Mouse (Mus musculus): Measurements from ENCODE around the gene Smim26. TPM values are rescaled to one million over a fixed set of nuclear protein-coding genes. Genes with fewer than 3 reads are reported as not detected.
"Not testable (repeated sequence)": the region's sequence is repeated elsewhere in the genome, so short reads cannot be mapped to it uniquely, and the experiment has no call there.

Smim26 gene
- 40.8 and 59.0 TPM in 2 replicates for polyA plus RNA-seq (2015; fragmentation: Nextera tagmentation; extraction: Ambion mirVana)

GRCm38 (mm10) chr2:144593951-144594651 lies at the start of gene Smim26:
Gene Smim26 (plus strand): TSS chr2:144594054.
- peak within 1 kb of the TSS; percentile 67 for H3K4me3 ChIP-seq
- peak within 1 kb of the TSS; percentile 62 for H3K4me2 ChIP-seq
- H3K9me3 ChIP-seq (replicated peaks), result no peaks in the 10 kb centered on the region
- no peaks in the 10 kb centered on the region for H3K27me3 ChIP-seq
- H3K9ac ChIP-seq, result peak within 1 kb of the TSS; percentile 70
- H3K36me3 ChIP-seq, result peaks cover 6% of the 10 kb centered on the region; the same call in 1 of the 2 replicates
- peak; percentile 92 for ATAC-seq (replicated peaks; ENCODE audit: insufficient number of reproducible peaks, insufficient read depth, low FRiP score, low read depth)
- H3K27ac ChIP-seq, result peak within 1 kb of the TSS; percentile 71
- 0 out of 2 replicates have a peak, but pooled peaks cover 6% of the 10 kb centered on the region for H3K4me1 ChIP-seq (replicated peaks)
- WGBS, result 1% methylated on average over 31 of the region's 31 CpGs

- Histone ChIP-seq H3K27ac (peak overlapping the region; percentile 92), H3K9ac (no peak overlapping the region), H3K9me3 (replicated peaks) (no peaks in the 10 kb centered on the region), H3K27me3 (no peaks in the 10 kb centered on the region), H3K4me3 (no peak overlapping the region), H3K4me2 (peak overlapping the region; percentile 18), H3K36me3 (peaks cover 31% of the 10 kb centered on the region), H3K4me1 (replicated peaks) (peaks cover 32% of the 10 kb centered on the region)
- peak; percentile 90 for ATAC-seq (replicated peaks; ENCODE audit: insufficient number of reproducible peaks, insufficient read depth, low FRiP score, low read depth)
- WGBS, result 44% methylated on average over 6 of the region's 6 CpGs
These were observed 49.2 kb upstream of the Smim26 start for GRCm38 (mm10) chr2:144544630-144545029.

- Histone ChIP-seq H3K36me3 (peaks cover 27% of the 10 kb centered on the region), H3K27me3 (no peaks in the 10 kb centered on the region), H3K4me3 (no peak overlapping the region), H3K4me2 (peak overlapping the region; percentile 18; the same call in 1 of the 2 replicates), H3K27ac (peak overlapping the region; percentile 92), H3K9me3 (replicated peaks) (no peaks in the 10 kb centered on the region), H3K9ac (no peak overlapping the region), H3K4me1 (replicated peaks) (peaks cover 35% of the 10 kb centered on the region)
- ATAC-seq (replicated peaks; ENCODE audit: insufficient number of reproducible peaks, insufficient read depth, low FRiP score, low read depth), result no peak
- 52% methylated on average over 2 of the region's 2 CpGs for WGBS
These were observed 48.8 kb upstream of the Smim26 start for GRCm38 (mm10) chr2:144545061-144545460.

DNA sequence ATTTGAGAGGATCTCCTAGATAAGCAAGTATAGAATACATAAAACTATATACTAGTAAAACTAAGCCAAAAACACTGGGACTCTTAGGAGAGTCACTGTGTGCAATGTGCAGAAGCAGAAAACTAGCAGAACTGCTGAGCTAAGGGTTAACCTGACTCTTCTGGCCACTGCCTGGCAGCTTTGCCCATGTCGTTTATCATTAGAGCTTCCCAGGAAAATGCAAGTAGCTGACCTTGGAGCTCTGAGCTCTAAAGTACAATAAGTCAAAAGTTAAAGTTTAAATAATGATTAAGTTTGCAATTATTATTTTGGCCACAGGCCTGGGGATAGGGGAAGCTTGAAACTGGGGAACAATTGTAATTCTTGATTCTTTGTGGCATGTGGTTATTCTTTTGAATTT lies 48.4 kb upstream of the Smim26 start:
- Histone ChIP-seq H3K27ac (peak overlapping the region; percentile 92), H3K9me3 (replicated peaks) (no peaks in the 10 kb centered on the region), H3K27me3 (no peaks in the 10 kb centered on the region), H3K9ac (no peak overlapping the region), H3K4me2 (no peak overlapping the region), H3K4me1 (replicated peaks) (peaks cover 35% of the 10 kb centered on the region), H3K4me3 (no peak overlapping the region), H3K36me3 (peaks cover 25% of the 10 kb centered on the region)
- WGBS, result 19% methylated on average over 1 of the region's 1 CpGs
- ATAC-seq (replicated peaks; ENCODE audit: insufficient number of reproducible peaks, insufficient read depth, low FRiP score, low read depth), result no peak

DNA sequence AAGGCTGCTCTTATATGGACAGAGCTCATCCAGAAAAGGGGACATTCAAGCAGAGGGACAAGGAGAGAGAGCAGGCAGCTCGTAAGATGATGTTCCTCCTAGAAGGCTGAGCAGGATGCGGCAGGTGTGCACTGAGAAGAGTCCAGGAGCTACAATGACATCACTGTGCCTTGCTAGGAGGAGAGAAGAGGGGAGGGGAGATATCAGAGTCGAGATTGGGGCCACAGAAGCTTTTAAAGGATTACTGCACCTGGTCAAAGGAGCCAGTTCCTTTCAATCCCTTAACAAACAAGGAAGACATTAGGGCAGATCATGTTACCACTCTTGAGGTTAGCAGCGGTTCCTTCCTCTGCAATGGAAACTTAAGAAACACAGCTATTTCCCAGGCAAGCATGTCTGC lies 46.3 kb upstream of the Smim26 start:
- H3K9me3 ChIP-seq (replicated peaks), result no peaks in the 10 kb centered on the region
- no peak overlapping the region for H3K4me2 ChIP-seq
- peaks cover 35% of the 10 kb centered on the region for H3K4me1 ChIP-seq (replicated peaks)
- no peak overlapping the region for H3K27ac ChIP-seq
- H3K27me3 ChIP-seq, result no peaks in the 10 kb centered on the region
- no peak overlapping the region for H3K9ac ChIP-seq
- peaks cover 15% of the 10 kb centered on the region; the same call in 1 of the 2 replicates for H3K36me3 ChIP-seq
- H3K4me3 ChIP-seq, result no peak overlapping the region
- no peak for ATAC-seq (replicated peaks; ENCODE audit: insufficient number of reproducible peaks, insufficient read depth, low FRiP score, low read depth)
- WGBS, result 79% methylated on average over 4 of the region's 4 CpGs

GRCm38 (mm10) chr2:144550529-144550928 lies 43.3 kb upstream of the Smim26 start, which contains the start of gene Rbbp9:
Gene Rbbp9 (minus strand): TSS chr2:144550869.
- Histone ChIP-seq H3K4me2 (peak within 1 kb of the TSS; percentile 57), H3K4me1 (replicated peaks) (peaks cover 13% of the 10 kb centered on the region), H3K27me3 (no peaks in the 10 kb centered on the region), H3K9ac (peak within 1 kb of the TSS; percentile 77), H3K36me3 (peaks cover 8% of the 10 kb centered on the region; the same call in 1 of the 2 replicates), H3K9me3 (replicated peaks) (no peaks in the 10 kb centered on the region), H3K4me3 (peak within 1 kb of the TSS; percentile 76), H3K27ac (peak within 1 kb of the TSS; percentile 74)
- WGBS, result under 1% methylated on average over 17 of the region's 17 CpGs
- peak; percentile 83 for ATAC-seq (replicated peaks; ENCODE audit: insufficient number of reproducible peaks, insufficient read depth, low FRiP score, low read depth)

DNA sequence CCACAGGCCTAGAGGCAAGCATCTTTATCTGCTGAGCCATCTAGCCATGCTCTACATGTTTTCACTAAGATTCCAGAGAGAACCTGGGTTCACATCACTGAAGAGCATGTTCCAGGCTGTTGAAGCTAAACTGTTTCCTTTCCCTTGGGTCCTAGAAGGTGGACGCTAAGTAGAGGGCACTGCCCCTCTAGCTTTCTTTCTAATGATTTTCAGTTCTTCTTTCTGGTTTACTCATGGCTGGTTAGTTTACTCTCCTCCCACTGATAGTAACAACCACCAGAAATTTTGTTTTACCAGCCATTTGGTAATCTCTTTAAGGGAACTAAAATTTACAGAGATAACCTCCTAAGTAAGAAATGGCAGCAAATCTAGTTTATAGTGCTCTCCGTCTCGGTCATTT lies 39.9 kb upstream of the Smim26 start:
- ATAC-seq (replicated peaks; ENCODE audit: insufficient number of reproducible peaks, insufficient read depth, low FRiP score, low read depth), result no peak
- no peak overlapping the region for H3K4me2 ChIP-seq
- no peaks in the 10 kb centered on the region for H3K9me3 ChIP-seq (replicated peaks)
- H3K27ac ChIP-seq, result no peak overlapping the region
- no peaks in the 10 kb centered on the region for H3K27me3 ChIP-seq
- peaks cover 9% of the 10 kb centered on the region for H3K4me1 ChIP-seq (replicated peaks)
- H3K9ac ChIP-seq, result no peak overlapping the region
- no peak overlapping the region for H3K4me3 ChIP-seq
- 88% methylated on average over 3 of the region's 3 CpGs for WGBS
- no peaks in the 10 kb centered on the region for H3K36me3 ChIP-seq

DNA sequence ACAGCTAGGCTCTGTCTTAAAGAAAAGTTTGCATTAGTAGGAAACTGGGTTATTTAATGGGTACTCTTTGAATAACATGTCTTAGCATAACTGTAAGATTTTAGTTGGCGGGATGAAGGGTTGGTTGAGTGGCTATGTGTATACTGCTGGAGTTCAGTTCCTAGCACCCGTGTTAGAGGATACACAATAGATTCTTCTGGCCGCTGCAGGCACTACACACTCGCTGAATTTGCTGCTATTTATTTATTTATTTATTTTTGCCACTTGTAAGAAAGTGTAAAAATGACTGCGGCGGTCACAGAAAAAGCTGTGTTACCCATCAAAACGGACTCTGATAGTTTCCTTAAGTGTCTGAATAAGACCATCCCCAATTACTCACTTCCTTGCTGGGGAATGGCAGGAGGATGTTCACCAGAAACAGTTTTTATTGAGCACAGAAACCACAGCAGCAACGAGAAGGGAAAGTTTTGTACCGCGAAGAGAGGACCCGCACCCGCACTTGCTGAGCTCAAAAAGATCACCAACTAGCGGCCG lies 38.5 kb upstream of the Smim26 start:
- no peak for ATAC-seq (replicated peaks; ENCODE audit: insufficient number of reproducible peaks, insufficient read depth, low FRiP score, low read depth)
- 1% methylated on average over 14 of the region's 14 CpGs for WGBS
- H3K4me2 ChIP-seq, result peak overlapping the region; percentile 63
- H3K9ac ChIP-seq, result peak overlapping the region; percentile 62
- no peaks in the 10 kb centered on the region for H3K9me3 ChIP-seq (replicated peaks)
- H3K27me3 ChIP-seq, result no peaks in the 10 kb centered on the region
- H3K36me3 ChIP-seq, result peaks cover 11% of the 10 kb centered on the region; the same call in 1 of the 2 replicates
- H3K4me1 ChIP-seq (replicated peaks), result peaks cover 5% of the 10 kb centered on the region
- H3K27ac ChIP-seq, result peak overlapping the region; percentile 91
- peak overlapping the region; percentile 75 for H3K4me3 ChIP-seq

- Histone ChIP-seq H3K9me3 (replicated peaks) (no peaks in the 10 kb centered on the region), H3K4me2 (peak within 1 kb of the TSS; percentile 63), H3K27me3 (no peaks in the 10 kb centered on the region), H3K36me3 (peaks cover 11% of the 10 kb centered on the region; the same call in 1 of the 2 replicates), H3K27ac (peak within 1 kb of the TSS; percentile 91), H3K9ac (peak within 1 kb of the TSS; percentile 82), H3K4me1 (replicated peaks) (peaks cover 5% of the 10 kb centered on the region), H3K4me3 (peak within 1 kb of the TSS; percentile 75)
- WGBS, result under 1% methylated on average over 44 of the region's 44 CpGs
- ATAC-seq (replicated peaks; ENCODE audit: insufficient number of reproducible peaks, insufficient read depth, low FRiP score, low read depth), result peak; percentile 96
These were observed 37.9 kb upstream of the Smim26 start, which contains the start of gene Sec23b for GRCm38 (mm10) chr2:144555820-144556552. Gene Sec23b (plus strand): TSS chr2:144556229.

DNA sequence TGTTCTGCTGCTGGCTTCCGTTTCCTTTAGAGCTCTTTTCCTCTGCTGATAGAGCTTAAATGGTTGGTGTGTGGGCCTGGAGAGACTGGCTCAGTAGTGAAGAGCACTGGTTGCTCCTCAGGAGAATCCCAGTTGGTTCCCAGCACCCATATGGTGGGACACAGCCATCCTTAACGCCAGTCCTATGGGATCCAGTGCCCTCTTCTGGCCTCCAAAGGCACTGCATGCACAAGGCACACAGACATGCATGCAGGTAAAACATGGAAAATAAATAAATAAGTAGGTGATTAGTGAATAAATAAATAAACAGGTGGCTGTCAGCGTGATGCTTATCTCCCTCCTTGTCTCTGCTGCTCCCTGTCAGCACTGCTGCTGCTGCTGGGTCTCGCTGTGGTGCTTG lies 5.1 kb upstream of the Smim26 start:
- ATAC-seq (replicated peaks; ENCODE audit: insufficient number of reproducible peaks, insufficient read depth, low FRiP score, low read depth), result no peak
- WGBS, result 86% methylated on average over 4 of the region's 4 CpGs
- H3K36me3 ChIP-seq, result peaks cover 55% of the 10 kb centered on the region
- no peak overlapping the region for H3K4me3 ChIP-seq
- H3K27ac ChIP-seq, result no peak overlapping the region
- H3K9me3 ChIP-seq (replicated peaks), result no peaks in the 10 kb centered on the region
- no peak overlapping the region for H3K4me2 ChIP-seq
- no peaks in the 10 kb centered on the region for H3K27me3 ChIP-seq
- no peak overlapping the region for H3K9ac ChIP-seq
- no peaks in the 10 kb centered on the region for H3K4me1 ChIP-seq (replicated peaks)

DNA sequence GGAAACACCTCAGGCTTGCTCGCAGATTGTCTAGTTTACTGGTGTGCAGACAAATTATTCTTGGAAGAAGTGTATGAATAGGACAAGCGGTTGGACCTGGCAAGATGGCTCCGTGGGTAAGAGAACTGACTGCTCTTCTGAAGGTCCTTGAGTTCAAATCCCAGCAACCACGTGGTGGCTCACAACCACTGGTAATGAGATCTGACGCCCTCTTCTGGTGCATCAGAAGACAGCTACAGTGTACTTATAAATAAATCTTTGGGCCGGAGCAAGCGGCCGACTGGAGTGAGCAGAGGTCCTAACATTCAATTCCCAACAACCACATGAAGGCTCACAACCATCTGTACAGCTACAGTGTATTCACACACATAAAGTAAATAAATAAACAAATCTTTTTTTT lies 818 bp upstream of the Smim26 start:
- not testable (repeated sequence) for H3K9ac ChIP-seq; H3K4me1 ChIP-seq (replicated peaks); ATAC-seq (replicated peaks; ENCODE audit: insufficient number of reproducible peaks, insufficient read depth, low FRiP score, low read depth); H3K4me3 ChIP-seq; H3K27me3 ChIP-seq; H3K4me2 ChIP-seq; H3K9me3 ChIP-seq (replicated peaks); H3K27ac ChIP-seq
- H3K36me3 ChIP-seq, result peaks cover 16% of the 10 kb centered on the region
- WGBS, result 66% methylated on average over 8 of the region's 8 CpGs

All from heart, embryonic 15.5 days (tissue).